Mouse (Mus musculus) forebrain, embryonic 14.5 days (tissue): Measurements from ENCODE around the gene Etnk1. TPM values are rescaled to one million over a fixed set of nuclear protein-coding genes. Genes with fewer than 3 reads are reported as not detected.
"Not testable (repeated sequence)": the region's sequence is repeated elsewhere in the genome, so short reads cannot be mapped to it uniquely, and the experiment has no call there.

ENCODE experiments used
- ATAC-seq: fragments of 200-750 bp; cut with Nextera tagmentation; 2 replicates; pipeline ENCODE4 v1.8.0; 2017; ENCODE audit warnings: mild to moderate bottlenecking, moderate library complexity
- DNase-seq: peaks from one replicate; pipeline ENCODE4 v3.0.0-alpha.2; 2015; ENCODE audit warnings: low spot score
- H3K27ac ChIP-seq: fragments of 300-500 bp; sonication (generic); 2 replicates; pipeline ENCODE4 v1.5.1; 2014; ENCODE audit warnings: low read depth, mild to moderate bottlenecking, control low read depth, low read length, moderate library complexity
- H3K27me3 ChIP-seq: fragments of 300-500 bp; sonication (generic); replicated peaks from 2 replicates; pipeline ENCODE4 v1.6.1; 2014; ENCODE audit warnings: low read length, control low read depth, mixed read lengths; ENCODE audit not compliant: control insufficient read depth, insufficient read depth
- H3K36me3 ChIP-seq: fragments of 300-500 bp; sonication (generic); 2 replicates; pipeline ENCODE4 v1.6.1; 2014; ENCODE audit warnings: low read length, control low read depth; ENCODE audit not compliant: control insufficient read depth, insufficient read depth
- H3K4me1 ChIP-seq: fragments of 300-500 bp; sonication (generic); 2 replicates; pipeline ENCODE4 v1.6.1; 2014; ENCODE audit warnings: antibody characterized with exemption, low read length, control low read depth; ENCODE audit not compliant: control insufficient read depth, insufficient read depth
- H3K4me2 ChIP-seq: fragments of 300-500 bp; sonication (generic); 2 replicates; pipeline ENCODE4 v1.6.1; 2014; ENCODE audit warnings: mild to moderate bottlenecking, control low read depth, low read length
- H3K4me3 ChIP-seq: fragments of 300-500 bp; sonication (generic); 2 replicates; pipeline ENCODE4 v1.5.1; 2014; ENCODE audit warnings: low read depth, low read length, control low read depth
- H3K9ac ChIP-seq: fragments of 300-500 bp; sonication (generic); 2 replicates; pipeline ENCODE4 v1.6.1; 2014; ENCODE audit warnings: mild to moderate bottlenecking, low read length, control low read depth, moderate library complexity
- H3K9me3 ChIP-seq: fragments of 300-500 bp; sonication (generic); replicated peaks from 2 replicates; pipeline ENCODE4 v1.6.1; 2016; ENCODE audit warnings: low read length, control low read depth, mixed read lengths; ENCODE audit not compliant: control insufficient read depth
- WGBS: fragments of 180-500 bp; shearing (Covaris S2); extraction: QIAGEN DNeasy Blood & Tissue Kit; methylation state at CpG from one replicate; pipeline ENCODE4 v1.1.7; 2014; 5-methylcytosine and 5-hydroxymethylcytosine counted together
- polyA plus RNA-seq: library from polyadenylated mRNA; unstranded; fragments of >200 nt; fragmentation: Nextera tagmentation; extraction: Ambion mirVana; gene quantifications from 2 replicates; pipeline ENCODE4 v1.2.1, GENCODE M21; 2014

Etnk1 gene
- polyA plus RNA-seq, 1 experiment from 2014 or later: 23.5 TPM

GRCm38 (mm10) chr6:143144556-143144955 lies 22.5 kb upstream of the Etnk1 start:
- no peak for ATAC-seq
- no peak overlapping the region for H3K27ac ChIP-seq

GRCm38 (mm10) chr6:143145051-143145450 lies 22.0 kb upstream of the Etnk1 start:
- no peak for DNase-seq
- ATAC-seq: no peak
- H3K4me3 ChIP-seq: no peak overlapping the region
- 69% methylated on average over 7 of the region's 7 CpGs for WGBS
- H3K36me3 ChIP-seq: no peaks in the 10 kb centered on the region
- H3K4me2 ChIP-seq: no peak overlapping the region
- no peaks in the 10 kb centered on the region for H3K4me1 ChIP-seq
- H3K9me3 ChIP-seq: no peaks in the 10 kb centered on the region
- no peaks in the 10 kb centered on the region for H3K27me3 ChIP-seq
- no peak overlapping the region for H3K9ac ChIP-seq
- no peak overlapping the region for H3K27ac ChIP-seq

More at GRCm38 (mm10) chr6:143144556-143144955, 22.5 kb upstream of the Etnk1 start:
- H3K4me3 ChIP-seq: no peak overlapping the region
- H3K4me1 ChIP-seq: no peaks in the 10 kb centered on the region
- DNase-seq: no peak
- 84% methylated on average over 2 of the region's 2 CpGs for WGBS
- no peaks in the 10 kb centered on the region for H3K27me3 ChIP-seq
- no peaks in the 10 kb centered on the region for H3K9me3 ChIP-seq
- no peaks in the 10 kb centered on the region for H3K36me3 ChIP-seq
- H3K4me2 ChIP-seq: no peak overlapping the region
- no peak overlapping the region for H3K9ac ChIP-seq

DNA sequence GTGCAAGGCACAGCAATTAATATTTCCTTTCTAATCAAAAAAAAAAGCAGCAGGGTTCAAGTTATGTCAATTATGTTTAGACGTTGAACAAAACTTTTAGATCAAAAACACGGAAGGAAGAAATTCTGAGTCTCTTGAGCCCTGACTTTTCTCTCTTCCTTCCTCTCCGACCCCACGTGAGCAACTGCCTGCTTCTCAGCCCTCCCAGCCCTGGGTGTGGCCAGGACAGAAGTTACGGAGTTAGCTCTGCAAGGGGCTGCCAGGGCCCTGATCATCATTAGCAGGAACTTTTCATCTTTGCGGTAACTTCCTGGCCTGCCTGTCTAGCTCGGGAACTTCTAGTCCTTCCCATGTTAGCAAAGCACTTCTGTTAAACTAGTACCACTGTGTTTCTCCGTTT lies 20.3 kb upstream of the Etnk1 start:
- Histone ChIP-seq H3K4me1 (no peaks in the 10 kb centered on the region), H3K9me3 (no peaks in the 10 kb centered on the region), H3K4me3 (no peak overlapping the region), H3K9ac (no peak overlapping the region), H3K36me3 (no peaks in the 10 kb centered on the region), H3K27me3 (no peaks in the 10 kb centered on the region), H3K4me2 (no peak overlapping the region), H3K27ac (no peak overlapping the region)
- ATAC-seq: no peak
- WGBS: 40% methylated on average over 8 of the region's 8 CpGs
- DNase-seq: no peak

GRCm38 (mm10) chr6:143148868-143149267 lies 18.2 kb upstream of the Etnk1 start:
- Histone ChIP-seq H3K4me1 (0 out of 2 replicates have a peak, but pooled peaks cover 4% of the 10 kb centered on the region), H3K4me3 (no peak overlapping the region), H3K27ac (no peak overlapping the region), H3K9me3 (no peaks in the 10 kb centered on the region), H3K9ac (no peak overlapping the region), H3K36me3 (no peaks in the 10 kb centered on the region), H3K4me2 (no peak overlapping the region), H3K27me3 (no peaks in the 10 kb centered on the region)
- ATAC-seq: no peak
- no peak for DNase-seq

DNA sequence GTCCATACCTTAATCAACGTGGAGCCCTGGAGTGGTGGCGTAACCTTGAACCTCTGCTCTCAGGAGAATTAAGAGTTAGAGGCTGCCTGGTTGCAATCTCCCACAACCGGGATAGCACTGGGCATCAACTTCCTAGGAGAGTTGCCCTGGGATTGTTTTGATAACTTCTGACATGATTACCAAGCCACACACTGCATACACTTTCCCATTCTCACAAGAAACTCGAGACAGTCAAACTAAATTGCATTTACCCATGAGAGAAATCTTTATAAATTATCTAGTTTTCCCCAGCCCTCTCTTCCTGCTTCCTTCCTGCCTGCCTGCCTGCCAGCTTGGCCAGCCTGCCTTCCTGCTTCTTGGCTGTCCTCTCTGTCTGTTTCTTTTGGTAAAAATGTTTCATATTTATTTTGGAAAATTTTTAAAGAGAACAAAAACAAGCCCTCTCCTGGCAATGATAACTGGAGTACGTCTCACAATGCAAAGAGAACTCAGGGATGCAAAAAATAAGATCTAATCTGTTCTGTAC lies 17.2 kb upstream of the Etnk1 start:
- H3K4me2 ChIP-seq: no peak overlapping the region
- H3K4me1 ChIP-seq: 0 out of 2 replicates have a peak, but pooled peaks cover 4% of the 10 kb centered on the region
- no peak overlapping the region for H3K4me3 ChIP-seq
- no peaks in the 10 kb centered on the region for H3K9me3 ChIP-seq
- 72% methylated on average over 5 of the region's 5 CpGs for WGBS
- H3K36me3 ChIP-seq: no peaks in the 10 kb centered on the region
- DNase-seq (no peak), ATAC-seq (no peak)
- H3K9ac ChIP-seq: no peak overlapping the region
- no peak overlapping the region for H3K27ac ChIP-seq
- H3K27me3 ChIP-seq: no peaks in the 10 kb centered on the region

DNA sequence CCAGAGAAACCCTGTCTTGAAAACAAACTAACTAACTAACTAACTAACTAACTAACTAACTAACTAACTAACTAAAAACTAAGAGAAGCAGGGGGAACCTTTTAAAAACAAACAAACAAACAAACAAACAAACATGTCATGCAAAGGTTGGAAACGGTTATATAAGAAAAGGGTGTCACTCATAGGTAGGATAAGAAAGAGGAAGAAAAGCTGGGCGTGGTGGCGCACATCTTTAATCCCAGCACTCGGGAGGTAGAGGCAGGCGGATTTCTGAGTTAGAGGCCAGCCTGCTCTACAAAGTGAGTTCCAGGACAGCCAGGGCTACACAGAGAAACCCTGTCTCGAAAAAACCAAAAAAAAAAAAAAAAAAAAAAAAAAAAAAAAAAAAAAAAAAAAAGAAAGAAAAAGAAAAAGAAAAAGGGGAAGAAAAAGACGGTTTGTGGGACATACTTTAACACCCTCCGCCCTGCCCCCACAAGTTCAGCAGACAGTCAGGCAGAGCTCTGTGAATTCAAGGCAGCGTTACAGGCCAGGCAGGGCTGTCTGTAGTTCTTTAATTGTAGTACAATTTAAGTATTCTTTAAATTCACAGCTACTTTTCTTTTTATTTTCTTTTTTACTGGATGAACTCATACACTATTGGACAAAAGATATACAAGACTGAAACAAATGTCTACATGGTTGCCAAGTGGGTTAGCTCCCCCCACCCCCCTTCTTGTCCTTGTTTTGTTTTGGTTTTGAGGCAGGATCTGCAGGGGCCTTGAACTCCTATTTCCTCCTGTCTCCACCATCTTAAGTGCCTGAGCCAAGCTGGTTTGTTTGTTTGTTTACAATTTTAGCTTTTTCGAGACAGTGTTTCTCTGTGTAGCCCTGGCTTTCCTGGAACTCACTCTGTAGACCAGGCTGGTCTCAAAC lies 15.7 kb upstream of the Etnk1 start:
- not testable (repeated sequence) for H3K4me3 ChIP-seq, H3K36me3 ChIP-seq, ATAC-seq, H3K4me1 ChIP-seq, DNase-seq, H3K9ac ChIP-seq, H3K27me3 ChIP-seq, H3K9me3 ChIP-seq, H3K27ac ChIP-seq, H3K4me2 ChIP-seq
- 83% methylated on average over 10 of the region's 10 CpGs for WGBS

- Histone ChIP-seq H3K4me1 (0 out of 2 replicates have a peak, but pooled peaks cover 4% of the 10 kb centered on the region), H3K36me3 (no peaks in the 10 kb centered on the region), H3K9me3 (no peaks in the 10 kb centered on the region), H3K9ac (no peak overlapping the region), H3K4me2 (no peak overlapping the region), H3K4me3 (no peak overlapping the region), H3K27me3 (no peaks in the 10 kb centered on the region), H3K27ac (no peak overlapping the region)
- DNase-seq: no peak
- ATAC-seq: no peak
- 24% methylated on average over 9 of the region's 9 CpGs for WGBS
Observed at GRCm38 (mm10) chr6:143152321-143152827, 14.6 kb upstream of the Etnk1 start.

DNA sequence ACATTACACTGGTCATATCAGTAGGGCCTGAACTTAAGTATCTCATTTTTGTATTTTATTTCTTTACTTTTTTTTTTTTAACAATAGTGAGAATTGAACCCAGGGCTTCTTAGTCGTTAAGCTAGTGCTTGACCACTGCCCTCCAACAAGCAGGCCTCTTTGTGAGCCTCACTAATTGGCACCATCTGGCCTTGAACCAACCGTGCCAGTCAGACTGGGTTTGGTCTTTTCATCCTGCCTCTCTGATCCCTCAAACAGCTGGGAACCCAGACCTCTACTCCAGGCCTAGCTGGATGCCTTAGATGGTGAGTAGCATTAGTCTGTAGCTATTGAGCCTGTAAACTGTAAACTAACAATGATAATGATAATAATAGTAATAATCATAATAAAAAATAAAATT lies 13.9 kb upstream of the Etnk1 start:
- WGBS: 10% methylated on average over 2 of the region's 2 CpGs
- DNase-seq (no peak), ATAC-seq (no peak)

More for the DNA sequence above, 13.9 kb upstream of the Etnk1 start:
- Histone ChIP-seq H3K27me3 (no peaks in the 10 kb centered on the region), H3K27ac (no peak overlapping the region), H3K4me2 (no peak overlapping the region), H3K9ac (no peak overlapping the region), H3K36me3 (no peaks in the 10 kb centered on the region), H3K4me3 (no peak overlapping the region), H3K4me1 (0 out of 2 replicates have a peak, but pooled peaks cover 4% of the 10 kb centered on the region), H3K9me3 (no peaks in the 10 kb centered on the region)
